Mouse (Mus musculus) stomach, embryonic 14.5 days (tissue): Measurements from ENCODE around the gene Prkcsh. TPM values are rescaled to one million over a fixed set of nuclear protein-coding genes. Genes with fewer than 3 reads are reported as not detected.
A peak's percentile ranks its signal among the peaks of the same experiment; 100 is the strongest.

Source experiments
- ATAC-seq: fragments of 200-750 bp; cut with Nextera tagmentation; 2 replicates; pipeline ENCODE4 v1.8.0; 2017; ENCODE audit warnings: low read depth, moderate TSS enrichment; ENCODE audit not compliant: insufficient number of reproducible peaks, insufficient read depth, low FRiP score
- H3K27ac ChIP-seq: fragments of 300-500 bp; sonication (generic); 2 replicates; pipeline ENCODE4 v1.5.1; 2014; ENCODE audit warnings: mild to moderate bottlenecking, low read length, moderate library complexity, mixed read lengths
- H3K27me3 ChIP-seq: fragments of 300-500 bp; sonication (generic); 2 replicates; pipeline ENCODE4 v1.6.1; 2014; ENCODE audit warnings: low read length, control low read depth, mixed read lengths; ENCODE audit not compliant: control insufficient read depth, insufficient read depth
- H3K36me3 ChIP-seq: fragments of 300-500 bp; sonication (generic); 2 replicates; pipeline ENCODE4 v1.6.1; 2014; ENCODE audit warnings: mild to moderate bottlenecking, control low read depth, low read length, moderate library complexity, mixed read lengths; ENCODE audit not compliant: control insufficient read depth, insufficient read depth
- H3K4me1 ChIP-seq: fragments of 300-500 bp; sonication (generic); 2 replicates; pipeline ENCODE4 v1.6.1; 2014; ENCODE audit warnings: low read length, control low read depth, mixed read lengths; ENCODE audit not compliant: control insufficient read depth, insufficient read depth
- H3K4me2 ChIP-seq: fragments of 300-500 bp; sonication (generic); replicated peaks from 2 replicates; pipeline ENCODE4 v1.6.1; 2014; ENCODE audit warnings: low read depth, low read length, control low read depth
- H3K4me3 ChIP-seq: fragments of 300-500 bp; sonication (generic); 2 replicates; pipeline ENCODE4 v1.5.1; 2014; ENCODE audit warnings: low read depth, low read length, control low read depth
- H3K9ac ChIP-seq: fragments of 300-500 bp; sonication (generic); replicated peaks from 2 replicates; pipeline ENCODE4 v1.6.1; 2014; ENCODE audit warnings: low read depth, mild to moderate bottlenecking, control low read depth, low read length, moderate library complexity, mixed read lengths
- H3K9me3 ChIP-seq: fragments of 300-500 bp; sonication (generic); 2 replicates; pipeline ENCODE4 v1.6.1; 2016; ENCODE audit warnings: low read depth, low read length, control low read depth; ENCODE audit not compliant: control insufficient read depth
- WGBS: fragments of 180-500 bp; shearing (Covaris S2); extraction: QIAGEN DNeasy Blood & Tissue Kit; methylation state at CpG from one replicate; pipeline ENCODE4 v1.1.7; 2014; 5-methylcytosine and 5-hydroxymethylcytosine counted together
- polyA plus RNA-seq: library from polyadenylated mRNA; unstranded; fragments of >200 nt; fragmentation: Nextera tagmentation; extraction: Ambion mirVana; gene quantifications from 2 replicates; pipeline ENCODE4 v1.2.1, GENCODE M21; 2014

Prkcsh gene
- 82.8 and 91.0 TPM in 2 replicates for polyA plus RNA-seq

DNA sequence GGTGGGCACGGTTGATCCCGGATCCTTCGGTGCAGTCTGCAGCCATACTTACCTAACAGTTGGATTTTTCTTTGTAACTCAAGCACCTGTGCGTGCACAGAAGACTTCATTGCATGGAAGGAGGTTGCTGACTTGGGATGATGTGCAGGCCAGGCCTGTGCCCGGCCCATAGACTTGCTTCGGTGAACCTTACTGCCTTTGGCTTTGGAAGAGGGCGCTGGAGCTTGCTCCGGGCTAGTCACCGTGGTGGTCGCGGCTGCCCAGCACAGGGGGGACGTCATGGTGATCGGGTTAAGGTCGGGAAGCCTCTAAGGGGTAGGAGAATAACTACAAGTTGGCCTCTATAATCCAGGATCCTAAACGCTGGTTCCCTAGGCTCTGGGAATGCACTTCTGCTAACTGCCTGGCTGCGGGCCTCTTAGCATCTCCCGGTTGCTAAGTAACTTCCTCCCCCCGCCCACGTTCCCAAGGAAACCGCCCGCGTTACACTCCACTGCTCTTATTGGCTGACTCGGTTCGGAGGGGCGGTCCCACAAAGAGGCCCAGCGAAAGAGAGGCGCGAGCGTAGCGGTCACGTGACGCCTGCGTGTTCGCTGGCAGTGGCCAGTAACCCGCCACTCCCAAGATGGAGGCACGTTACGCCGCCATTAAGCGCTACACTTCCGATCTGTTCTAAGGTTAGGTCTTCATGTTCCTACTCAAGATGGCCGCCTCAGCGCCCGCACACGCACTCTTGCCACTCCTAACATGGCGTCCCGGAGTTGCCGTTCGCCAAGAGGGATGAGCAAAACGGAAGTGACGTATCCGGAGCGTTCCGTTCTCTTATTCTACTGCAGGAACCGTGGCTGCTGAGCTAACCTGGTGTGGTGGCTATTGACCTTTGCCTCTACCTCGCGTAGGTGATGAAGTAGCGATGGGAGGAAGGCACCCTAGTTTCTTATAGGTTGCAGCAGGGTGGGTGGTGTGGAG lies at the start of gene Prkcsh, which contains the start of gene Ccdc151:
Prkcsh (plus strand) TSS at position 613 of the 969 bp plus-strand sequence.
Ccdc151 (minus strand) TSS at position 441 of the 969 bp plus-strand sequence.
- H3K27ac ChIP-seq: peak within 1 kb of the TSS; percentile 48; the same call in 1 of the 2 replicates
- WGBS: 7% methylated on average over 57 of the region's 57 CpGs

DNA sequence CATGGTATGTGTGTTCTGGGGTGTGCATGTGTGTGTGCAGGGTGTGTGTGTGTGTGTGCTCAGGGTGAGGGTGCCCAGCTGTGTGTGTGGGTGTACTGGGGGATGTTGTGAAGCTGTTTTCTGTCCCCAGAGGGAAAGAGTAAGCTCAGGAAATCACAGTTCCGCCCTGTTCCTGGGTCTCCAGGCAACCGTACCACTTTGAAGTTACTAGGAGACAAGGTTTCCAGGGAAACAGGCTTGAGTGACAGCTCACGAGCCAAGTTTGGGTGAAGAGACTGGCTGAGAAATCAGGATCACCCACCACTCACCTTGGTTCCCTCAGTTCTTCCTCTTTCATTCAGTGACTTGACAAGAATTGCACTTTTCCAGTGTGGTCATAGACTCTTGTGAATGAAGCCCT lies 49.0 kb upstream of the Prkcsh start:
- Histone ChIP-seq H3K9ac (no peak overlapping the region), H3K4me1 (no peaks in the 10 kb centered on the region), H3K4me3 (no peak overlapping the region), H3K27ac (no peak overlapping the region), H3K36me3 (no peaks in the 10 kb centered on the region), H3K9me3 (no peaks in the 10 kb centered on the region), H3K4me2 (no peak overlapping the region), H3K27me3 (no peaks in the 10 kb centered on the region)
- ATAC-seq: no peak
- WGBS: 14% methylated on average over 3 of the region's 3 CpGs

More for the DNA sequence above, at the start of gene Prkcsh, which contains the start of gene Ccdc151:
- Histone ChIP-seq H3K4me1 (peaks cover 16% of the 10 kb centered on the region), H3K36me3 (peaks cover 32% of the 10 kb centered on the region), H3K9me3 (no peaks in the 10 kb centered on the region), H3K27me3 (no peaks in the 10 kb centered on the region), H3K4me3 (peak within 1 kb of the TSS; percentile 67), H3K9ac (peak within 1 kb of the TSS; percentile 36), H3K4me2 (peak within 1 kb of the TSS; percentile 66)
- peak; percentile 99 for ATAC-seq

DNA sequence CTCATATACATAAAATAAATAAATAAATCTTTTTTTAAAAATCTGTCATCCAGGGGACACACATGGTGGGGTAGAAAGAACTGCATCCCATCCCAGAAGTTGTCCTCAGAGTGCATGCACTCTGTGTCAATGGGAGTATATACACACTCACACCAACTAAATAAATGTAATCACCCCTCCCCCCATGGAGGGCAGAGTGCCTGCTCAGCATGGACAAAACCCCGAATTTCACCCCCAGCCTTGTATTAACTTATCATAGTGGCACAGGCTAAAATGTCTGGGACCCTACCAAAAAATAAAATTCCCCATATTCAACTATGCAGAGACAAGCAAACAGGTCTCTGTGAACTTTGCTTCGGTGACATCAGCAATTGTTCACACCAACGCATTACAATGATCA lies 48.0 kb upstream of the Prkcsh start:
- H3K4me1 ChIP-seq: no peaks in the 10 kb centered on the region
- H3K36me3 ChIP-seq: no peaks in the 10 kb centered on the region
- no peaks in the 10 kb centered on the region for H3K27me3 ChIP-seq
- no peak overlapping the region for H3K27ac ChIP-seq
- no peak for ATAC-seq
- whole genome bisulfite sequencing: 73% methylated on average over 3 of the region's 3 CpGs
- no peak overlapping the region for H3K4me3 ChIP-seq
- no peak overlapping the region for H3K9ac ChIP-seq
- H3K9me3 ChIP-seq: no peaks in the 10 kb centered on the region
- 0 out of 2 replicates have a peak overlapping the region, but pooled peaks have one; percentile 59 for H3K4me2 ChIP-seq

DNA sequence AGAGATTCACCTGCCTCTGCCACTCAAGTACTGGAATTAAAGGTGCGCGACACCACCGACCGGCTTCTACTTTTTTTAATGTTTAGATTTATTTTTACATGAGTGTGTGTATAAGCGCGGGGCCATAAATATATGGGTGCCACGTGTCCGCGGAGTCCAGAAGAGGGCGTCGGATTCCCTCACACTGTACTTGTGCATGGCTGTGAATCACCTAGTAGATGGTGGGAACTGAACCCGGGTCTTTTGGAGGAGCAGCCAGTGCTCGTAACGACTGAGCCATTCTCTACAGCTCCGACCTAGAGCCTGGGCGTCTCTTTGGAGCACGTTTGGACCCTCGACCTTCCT lies 47.4 kb upstream of the Prkcsh start:
- H3K36me3 ChIP-seq: no peaks in the 10 kb centered on the region
- peak overlapping the region; percentile 59 for H3K4me2 ChIP-seq
- WGBS: 2% methylated on average over 18 of the region's 18 CpGs
- peak; percentile 73 for ATAC-seq
- H3K4me1 ChIP-seq: no peaks in the 10 kb centered on the region
- no peaks in the 10 kb centered on the region for H3K9me3 ChIP-seq
- peak overlapping the region; percentile 66 for H3K4me3 ChIP-seq
- H3K27me3 ChIP-seq: peaks cover under 1% of the 10 kb centered on the region; the same call in 1 of the 2 replicates
- H3K27ac ChIP-seq: peak overlapping the region; percentile 87; the same call in 1 of the 2 replicates
- H3K9ac ChIP-seq: peak overlapping the region; percentile 57

DNA sequence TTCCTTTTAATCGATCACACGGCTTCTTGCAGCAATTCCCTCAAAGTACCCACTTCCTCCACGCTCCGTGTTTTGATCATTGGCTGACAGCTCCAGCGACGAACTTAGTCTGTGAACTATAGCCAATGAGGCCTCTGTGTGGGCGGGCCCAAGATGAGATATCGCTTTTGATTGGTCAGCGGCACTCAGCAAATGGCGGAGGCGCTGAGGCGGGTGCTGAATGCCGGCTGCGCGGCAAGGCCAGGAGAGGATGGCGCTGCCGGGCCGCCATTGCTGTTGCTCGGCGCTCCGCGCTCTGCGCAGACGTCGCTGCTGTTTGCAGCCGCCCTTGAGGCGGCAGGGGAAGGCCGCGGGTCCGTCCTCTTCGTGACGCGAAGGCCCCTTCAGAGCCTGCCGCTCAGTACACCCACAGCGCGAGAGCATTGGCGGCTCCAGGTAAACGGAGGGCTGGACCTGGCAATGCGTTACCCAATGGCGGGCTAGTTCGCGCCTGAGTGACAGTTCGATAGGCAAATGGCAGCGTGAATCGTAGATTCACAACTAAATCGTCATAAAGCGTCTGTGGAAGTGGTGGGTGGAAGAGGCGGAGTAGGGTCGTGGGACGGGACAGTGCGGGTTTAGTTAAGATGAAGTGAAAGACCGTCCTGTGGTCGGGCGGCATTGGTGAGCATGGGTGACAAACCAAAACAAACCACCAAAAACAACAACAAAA lies 46.9 kb upstream of the Prkcsh start, which contains the start of gene Swsap1:
Swsap1 (plus strand) TSS at position 186 of the 712 bp plus-strand sequence.
- Histone ChIP-seq H3K27me3 (peaks cover 6% of the 10 kb centered on the region), H3K27ac (peak within 1 kb of the TSS; percentile 87), H3K4me1 (no peaks in the 10 kb centered on the region; the same call in 1 of the 2 replicates), H3K4me3 (peak within 1 kb of the TSS; percentile 66), H3K4me2 (peak within 1 kb of the TSS; percentile 59), H3K9ac (peak within 1 kb of the TSS; percentile 57), H3K9me3 (no peaks in the 10 kb centered on the region), H3K36me3 (no peaks in the 10 kb centered on the region)
- WGBS: under 1% methylated on average over 54 of the region's 54 CpGs
- peak; percentile 97 for ATAC-seq

DNA sequence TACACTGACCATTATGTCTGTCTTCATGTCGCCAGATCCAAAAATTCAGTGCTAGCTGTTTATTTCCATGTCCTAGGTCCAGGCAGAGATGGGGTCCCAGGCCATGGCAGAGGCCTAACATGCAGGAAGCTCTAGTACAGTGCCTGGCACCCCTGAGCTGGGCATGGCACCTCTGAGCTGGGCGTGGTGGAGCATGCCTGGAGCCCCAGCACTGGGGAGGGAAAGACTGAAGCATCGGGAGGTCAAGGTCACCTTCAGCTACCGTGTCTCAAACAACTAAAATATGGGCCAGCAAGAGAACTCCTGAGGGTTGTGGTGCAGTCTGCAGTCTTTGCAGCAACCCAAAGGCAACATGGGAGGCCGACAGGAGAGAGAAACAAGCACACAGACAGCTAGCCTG lies 44.2 kb upstream of the Prkcsh start:
- no peak overlapping the region for H3K4me2 ChIP-seq
- H3K4me3 ChIP-seq: no peak overlapping the region
- peaks cover 16% of the 10 kb centered on the region; the same call in 1 of the 2 replicates for H3K4me1 ChIP-seq
- H3K9ac ChIP-seq: no peak overlapping the region
- peaks cover 14% of the 10 kb centered on the region for H3K27me3 ChIP-seq
- H3K9me3 ChIP-seq: no peaks in the 10 kb centered on the region
- H3K36me3 ChIP-seq: no peaks in the 10 kb centered on the region
- H3K27ac ChIP-seq: no peak overlapping the region
- 72% methylated on average over 5 of the region's 5 CpGs for WGBS
- no peak for ATAC-seq

DNA sequence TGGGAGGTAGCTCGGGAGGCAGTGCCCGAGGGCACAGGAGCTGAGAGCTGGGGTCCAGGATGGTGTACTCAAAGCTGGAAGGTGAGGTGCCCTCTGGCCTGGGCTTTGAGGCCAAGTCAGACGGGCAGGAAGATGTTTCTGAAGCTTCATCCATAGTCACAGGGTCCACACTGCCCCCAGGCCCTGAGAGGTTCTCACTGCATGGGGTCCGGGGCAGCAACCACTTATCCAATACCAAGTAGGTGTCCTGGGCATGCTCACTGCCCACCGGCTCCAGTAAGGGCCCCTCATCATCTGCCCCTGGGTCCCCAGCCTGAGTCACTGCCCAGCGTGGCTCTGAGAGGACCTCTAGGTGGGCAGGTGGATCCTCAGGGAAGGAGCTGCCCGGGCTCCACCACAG lies 43.4 kb upstream of the Prkcsh start:
- Histone ChIP-seq H3K4me2 (no peak overlapping the region), H3K9me3 (no peaks in the 10 kb centered on the region), H3K36me3 (no peaks in the 10 kb centered on the region), H3K27me3 (peaks cover 14% of the 10 kb centered on the region), H3K4me1 (peaks cover 16% of the 10 kb centered on the region; the same call in 1 of the 2 replicates), H3K9ac (no peak overlapping the region), H3K4me3 (no peak overlapping the region), H3K27ac (no peak overlapping the region)
- ATAC-seq: no peak
- WGBS: 87% methylated on average over 7 of the region's 7 CpGs

DNA sequence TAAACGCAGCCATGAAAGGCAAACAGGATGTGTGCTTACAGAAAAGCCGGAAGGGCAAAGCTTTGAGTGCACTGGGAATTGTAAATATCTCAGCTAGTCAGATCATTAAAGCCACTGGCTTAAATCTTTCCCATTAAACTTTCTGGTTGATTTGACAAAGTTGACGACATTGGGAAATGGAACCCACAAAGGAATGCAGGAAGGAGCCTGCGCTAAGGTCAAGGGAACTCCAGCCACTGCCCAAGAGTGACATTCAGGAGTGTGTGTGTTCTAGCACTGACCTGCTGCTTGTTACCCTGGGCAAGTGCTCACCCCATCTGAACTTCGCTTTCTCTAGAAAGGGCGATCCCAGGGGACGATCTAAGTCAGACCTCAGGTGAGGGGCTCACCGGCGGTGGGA lies 42.5 kb upstream of the Prkcsh start:
- H3K4me1 ChIP-seq: peaks cover 16% of the 10 kb centered on the region; the same call in 1 of the 2 replicates
- no peak overlapping the region for H3K27ac ChIP-seq
- no peaks in the 10 kb centered on the region for H3K36me3 ChIP-seq
- WGBS: 48% methylated on average over 9 of the region's 9 CpGs
- ATAC-seq: no peak
- H3K9me3 ChIP-seq: no peaks in the 10 kb centered on the region
- peaks cover 14% of the 10 kb centered on the region for H3K27me3 ChIP-seq
- H3K9ac ChIP-seq: no peak overlapping the region
- no peak overlapping the region for H3K4me2 ChIP-seq
- H3K4me3 ChIP-seq: no peak overlapping the region
